Mouse (Mus musculus): Measurements from ENCODE around the gene Rpl36al. TPM values are rescaled to one million over a fixed set of nuclear protein-coding genes. Genes with fewer than 3 reads are reported as not detected.

Gene Rpl36al
- polyA plus RNA-seq, 1 experiment from 2014 or later, result 328 TPM

- Histone ChIP-seq H3K9me3 (ENCODE audit: control insufficient read depth, low read length) (no peaks in the 10 kb centered on the region), H3K4me3 (ENCODE audit: low read length) (no peak overlapping the region), H3K4me2 (ENCODE audit: low read length) (no peak overlapping the region), H3K27me3 (replicated peaks; ENCODE audit: control insufficient read depth, insufficient read depth, low read length) (no peaks in the 10 kb centered on the region), H3K4me1 (ENCODE audit: control insufficient read depth, insufficient read depth, low read depth, low read length) (peaks cover 7% of the 10 kb centered on the region), H3K36me3 (ENCODE audit: control insufficient read depth, insufficient read depth, low read length) (peaks cover 14% of the 10 kb centered on the region), H3K9ac (ENCODE audit: low read depth, low read length) (no peak overlapping the region), H3K27ac (ENCODE audit: low read depth, low read length) (no peak overlapping the region)
- ATAC-seq, result no peak
- 89% methylated on average over 2 of the region's 2 CpGs for WGBS
Observed at GRCm38 (mm10) chr12:69155923-69156322, 28.0 kb downstream of the Rpl36al start.

GRCm38 (mm10) chr12:69150049-69150448 is 33.8 kb downstream of the Rpl36al start:
- peak overlapping the region; percentile 23; the same call in 1 of the 2 replicates for H3K4me2 ChIP-seq (ENCODE audit: low read length)

DNA sequence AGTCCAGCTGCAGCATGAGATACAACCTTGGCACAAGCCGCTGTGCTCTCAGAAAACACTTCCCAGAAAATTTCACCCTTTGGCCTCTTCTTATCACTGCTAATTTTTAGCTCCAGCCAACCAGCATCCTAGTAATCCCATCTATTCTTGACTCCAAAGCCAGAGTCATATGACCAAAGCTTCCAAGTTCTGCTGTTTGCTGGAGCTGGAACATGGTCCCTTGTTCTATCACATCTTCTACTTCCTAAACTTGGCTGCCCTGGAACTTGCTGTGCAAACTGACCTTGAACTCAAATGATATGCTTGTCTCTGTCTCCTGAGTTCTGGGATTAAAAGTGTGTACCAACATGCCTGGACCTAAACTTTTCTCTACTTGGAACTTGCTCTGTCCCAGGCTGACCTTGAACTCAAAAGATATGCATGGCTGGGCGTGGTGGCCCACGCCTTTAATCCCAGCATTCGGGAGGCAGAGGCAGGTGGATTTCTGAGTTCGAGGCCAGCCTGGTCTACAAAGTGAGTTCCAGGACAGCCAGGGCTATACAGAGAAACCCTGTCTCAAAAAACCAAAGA is 36.6 kb downstream of the Rpl36al start:
- Histone ChIP-seq H3K27me3 (replicated peaks; ENCODE audit: control insufficient read depth, insufficient read depth, low read length) (no peaks in the 10 kb centered on the region), H3K36me3 (ENCODE audit: control insufficient read depth, insufficient read depth, low read length) (no peaks in the 10 kb centered on the region), H3K9ac (ENCODE audit: low read depth, low read length) (no peak overlapping the region), H3K27ac (ENCODE audit: low read depth, low read length) (no peak overlapping the region), H3K4me1 (ENCODE audit: control insufficient read depth, insufficient read depth, low read depth, low read length) (no peaks in the 10 kb centered on the region), H3K4me2 (ENCODE audit: low read length) (no peak overlapping the region), H3K4me3 (ENCODE audit: low read length) (no peak overlapping the region), H3K9me3 (ENCODE audit: control insufficient read depth, low read length) (no peaks in the 10 kb centered on the region)
- no peak for ATAC-seq
- WGBS, result 96% methylated on average over 5 of the region's 5 CpGs

More at GRCm38 (mm10) chr12:69150049-69150448, 33.8 kb downstream of the Rpl36al start:
- Histone ChIP-seq H3K27ac (ENCODE audit: low read depth, low read length) (no peak overlapping the region), H3K4me3 (ENCODE audit: low read length) (no peak overlapping the region), H3K9me3 (ENCODE audit: control insufficient read depth, low read length) (no peaks in the 10 kb centered on the region), H3K36me3 (ENCODE audit: control insufficient read depth, insufficient read depth, low read length) (no peaks in the 10 kb centered on the region), H3K9ac (ENCODE audit: low read depth, low read length) (no peak overlapping the region), H3K4me1 (ENCODE audit: control insufficient read depth, insufficient read depth, low read depth, low read length) (no peaks in the 10 kb centered on the region), H3K27me3 (replicated peaks; ENCODE audit: control insufficient read depth, insufficient read depth, low read length) (no peaks in the 10 kb centered on the region)
- ATAC-seq, result peak; percentile 24; the same call in 1 of the 2 replicates
- WGBS, result 76% methylated on average over 13 of the region's 13 CpGs

- H3K36me3 ChIP-seq (ENCODE audit: control insufficient read depth, insufficient read depth, low read length), result no peaks in the 10 kb centered on the region
- no peaks in the 10 kb centered on the region for H3K4me1 ChIP-seq (ENCODE audit: control insufficient read depth, insufficient read depth, low read depth, low read length)
- no peak overlapping the region for H3K9ac ChIP-seq (ENCODE audit: low read depth, low read length)
- ATAC-seq, result no peak
- WGBS, result 67% methylated on average over 6 of the region's 6 CpGs
- no peak overlapping the region for H3K4me3 ChIP-seq (ENCODE audit: low read length)
- H3K9me3 ChIP-seq (ENCODE audit: control insufficient read depth, low read length), result no peaks in the 10 kb centered on the region
- no peaks in the 10 kb centered on the region for H3K27me3 ChIP-seq (replicated peaks; ENCODE audit: control insufficient read depth, insufficient read depth, low read length)
- no peak overlapping the region for H3K27ac ChIP-seq (ENCODE audit: low read depth, low read length)
- no peak overlapping the region for H3K4me2 ChIP-seq (ENCODE audit: low read length)
Observed at GRCm38 (mm10) chr12:69143460-69143859, 40.4 kb downstream of the Rpl36al start.

GRCm38 (mm10) chr12:69139841-69140240 is 44.0 kb downstream of the Rpl36al start:
- H3K27me3 ChIP-seq (replicated peaks; ENCODE audit: control insufficient read depth, insufficient read depth, low read length), result no peaks in the 10 kb centered on the region
- H3K36me3 ChIP-seq (ENCODE audit: control insufficient read depth, insufficient read depth, low read length), result no peaks in the 10 kb centered on the region
- H3K9me3 ChIP-seq (ENCODE audit: control insufficient read depth, low read length), result no peaks in the 10 kb centered on the region
- H3K9ac ChIP-seq (ENCODE audit: low read depth, low read length), result no peak overlapping the region
- H3K4me1 ChIP-seq (ENCODE audit: control insufficient read depth, insufficient read depth, low read depth, low read length), result no peaks in the 10 kb centered on the region
- no peak overlapping the region for H3K27ac ChIP-seq (ENCODE audit: low read depth, low read length)
- H3K4me2 ChIP-seq (ENCODE audit: low read length), result no peak overlapping the region
- H3K4me3 ChIP-seq (ENCODE audit: low read length), result no peak overlapping the region
- WGBS, result 86% methylated on average over 7 of the region's 7 CpGs
- ATAC-seq, result no peak

- H3K4me2 ChIP-seq (ENCODE audit: low read length), result no peak overlapping the region
- H3K27ac ChIP-seq (ENCODE audit: low read depth, low read length), result no peak overlapping the region
- WGBS, result 85% methylated on average over 3 of the region's 3 CpGs
- H3K36me3 ChIP-seq (ENCODE audit: control insufficient read depth, insufficient read depth, low read length), result no peaks in the 10 kb centered on the region
- no peak overlapping the region for H3K9ac ChIP-seq (ENCODE audit: low read depth, low read length)
- no peaks in the 10 kb centered on the region for H3K27me3 ChIP-seq (replicated peaks; ENCODE audit: control insufficient read depth, insufficient read depth, low read length)
- H3K4me3 ChIP-seq (ENCODE audit: low read length), result no peak overlapping the region
- no peak for ATAC-seq
- no peaks in the 10 kb centered on the region for H3K9me3 ChIP-seq (ENCODE audit: control insufficient read depth, low read length)
- H3K4me1 ChIP-seq (ENCODE audit: control insufficient read depth, insufficient read depth, low read depth, low read length), result no peaks in the 10 kb centered on the region
Observed at GRCm38 (mm10) chr12:69139201-69139600, 44.7 kb downstream of the Rpl36al start.

Small RNA genes within 50 kb of the gene (microRNA-seq; reads per million reads assigned to microRNA genes)
- not detected for gene Gm47287
- gene Gm47295, result not detected

Other genes starting within 250 kb of the Rpl36al start
- gene Rps29, start 24.9 kb downstream of the Rpl36al start, polyA plus RNA-seq (2015; fragmentation: Nextera tagmentation; extraction: Ambion mirVana), result 877 and 882 TPM in 2 replicates
- gene Lrr1, start 15.3 kb downstream of the Rpl36al start, polyA plus RNA-seq (2015; fragmentation: Nextera tagmentation; extraction: Ambion mirVana), result 4.7 and 5.6 TPM in 2 replicates
- gene Mgat2, start 74 bp upstream of the Rpl36al start, polyA plus RNA-seq (2015; fragmentation: Nextera tagmentation; extraction: Ambion mirVana), result 31.4 and 35.8 TPM in 2 replicates
- gene Gm49383, start 13.0 kb upstream of the Rpl36al start, polyA plus RNA-seq (2015; fragmentation: Nextera tagmentation; extraction: Ambion mirVana), result 13.6 and 15.3 TPM in 2 replicates
- gene Dnaaf2, start 14.3 kb upstream of the Rpl36al start, polyA plus RNA-seq (2015; fragmentation: Nextera tagmentation; extraction: Ambion mirVana), result 6.8 and 7.1 TPM in 2 replicates
- 10.8 and 11.6 TPM in 2 replicates for gene Gm49384, start 20.2 kb upstream of the Rpl36al start, polyA plus RNA-seq (2015; fragmentation: Nextera tagmentation; extraction: Ambion mirVana)
- 4.4 and 5.1 TPM in 2 replicates for gene Pole2, start 44.1 kb upstream of the Rpl36al start, polyA plus RNA-seq (2015; fragmentation: Nextera tagmentation; extraction: Ambion mirVana)
- 13.0 and 17.2 TPM in 2 replicates for gene Klhdc1, start 57.1 kb upstream of the Rpl36al start, polyA plus RNA-seq (2015; fragmentation: Nextera tagmentation; extraction: Ambion mirVana)
- 246 and 255 TPM in 2 replicates for gene Klhdc2, start 112.6 kb upstream of the Rpl36al start, polyA plus RNA-seq (2015; fragmentation: Nextera tagmentation; extraction: Ambion mirVana)
- 82.4 and 85.0 TPM in 2 replicates for gene Nemf, start 173.1 kb upstream of the Rpl36al start, polyA plus RNA-seq (2015; fragmentation: Nextera tagmentation; extraction: Ambion mirVana)
- gene Arf6, start 188.1 kb upstream of the Rpl36al start, polyA plus RNA-seq (2015; fragmentation: Nextera tagmentation; extraction: Ambion mirVana), result 20.7 and 21.8 TPM in 2 replicates
- 0.56 and 0.66 TPM in 2 replicates for gene Gm9887, start 188.4 kb upstream of the Rpl36al start, polyA plus RNA-seq (2015; fragmentation: Nextera tagmentation; extraction: Ambion mirVana)

Measured in hindbrain, embryonic 16.5 days (tissue).